Mouse (Mus musculus) adrenal gland, postnatal 4 days (tissue): ENCODE results near the gene En2. TPM values are rescaled to one million over a fixed set of nuclear protein-coding genes. Genes with fewer than 3 reads are reported as not detected.

Source experiments
- DNase-seq, 2 experiments: peaks; one replicate each; pipeline ENCODE4 v3.0.0; 2021 to 2022; ENCODE audit warnings: low spot score in 2 of 2, mixed read lengths in 2 of 2
- total RNA-seq, 2 experiments: library from RNA; stranded (reverse); gene quantifications; 2 replicates each; pipeline ENCODE4 v1.2.3; 2021

The En2 gene
- total RNA-seq, 2 experiments from 2014 or later = 0.08 to 0.28 TPM

DNA sequence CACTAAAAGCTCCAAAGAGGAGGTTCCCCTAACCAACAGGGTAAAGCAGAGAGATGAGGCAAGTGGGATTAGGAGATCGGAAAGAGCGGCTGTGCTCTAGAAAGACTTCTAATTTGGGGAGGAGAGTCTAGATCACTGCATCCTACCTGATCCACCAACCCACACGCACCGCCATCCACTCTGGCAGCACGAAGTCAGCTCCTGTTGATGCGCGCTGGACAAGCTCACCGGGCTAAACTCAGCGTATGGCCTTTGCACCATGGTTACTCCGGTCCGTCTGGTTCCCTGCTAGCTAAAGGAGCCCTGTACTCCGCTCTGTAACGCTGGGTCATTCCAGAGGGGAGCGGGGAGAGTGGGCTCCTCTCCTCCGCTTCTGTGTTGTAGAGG, 6.4 kb upstream of the En2 start:
- no peak for DNase-seq

DNA sequence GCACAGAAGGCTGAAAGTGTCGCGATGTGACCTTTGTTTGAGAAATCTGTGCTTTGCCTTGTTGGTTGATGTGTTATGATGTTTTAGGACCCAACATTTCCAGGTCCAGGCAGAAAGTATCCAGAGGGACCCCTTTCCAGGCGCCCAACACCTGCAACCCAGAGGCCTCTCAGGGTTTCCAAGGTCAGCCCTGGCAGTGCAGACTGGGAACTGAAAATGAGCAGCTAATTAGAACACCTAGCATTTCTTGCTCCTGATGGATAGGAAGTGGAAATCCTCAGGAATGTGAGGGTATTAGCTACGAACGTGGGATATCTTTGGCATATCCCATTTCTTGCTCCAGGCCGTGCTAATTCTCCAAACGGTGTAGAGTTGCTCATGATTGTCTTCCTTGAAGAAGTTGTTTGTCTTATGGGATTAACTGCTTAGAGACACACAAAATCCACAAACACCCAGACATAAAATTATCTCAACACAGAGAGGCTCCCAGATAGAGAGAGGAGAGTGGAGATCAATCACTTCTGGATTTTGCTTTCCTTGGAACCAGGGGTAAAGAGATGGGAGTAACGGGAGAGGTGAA, 5.5 kb upstream of the En2 start:
- no peak for DNase-seq

DNA sequence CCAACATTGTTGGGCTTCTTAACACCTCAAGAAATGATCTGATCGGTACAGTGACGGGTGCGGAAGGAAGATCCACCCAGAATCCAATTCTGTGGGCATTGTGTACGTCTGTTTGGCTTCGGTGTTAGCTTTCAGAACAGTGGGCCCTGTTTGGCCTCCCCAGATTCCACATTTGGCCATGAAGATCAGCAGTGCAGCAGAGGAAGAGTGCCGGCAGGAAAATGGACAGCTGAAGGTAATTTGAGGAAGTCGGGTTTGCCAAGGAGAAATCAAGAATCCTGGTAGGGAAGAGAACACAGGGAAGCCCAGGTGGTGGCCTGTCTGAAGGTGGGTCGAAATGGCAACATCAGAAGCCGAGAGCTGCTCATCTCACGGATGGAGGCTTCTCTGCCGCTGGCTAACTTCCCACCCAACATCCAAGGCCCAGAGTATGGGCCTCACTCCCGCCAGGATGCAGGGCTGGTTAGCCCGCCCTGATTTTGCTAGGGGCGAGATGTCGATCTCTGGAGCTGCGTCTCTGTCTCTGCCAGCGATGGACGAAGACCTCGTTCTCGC, 4.0 kb upstream of the En2 start:
- no peak for DNase-seq

DNA sequence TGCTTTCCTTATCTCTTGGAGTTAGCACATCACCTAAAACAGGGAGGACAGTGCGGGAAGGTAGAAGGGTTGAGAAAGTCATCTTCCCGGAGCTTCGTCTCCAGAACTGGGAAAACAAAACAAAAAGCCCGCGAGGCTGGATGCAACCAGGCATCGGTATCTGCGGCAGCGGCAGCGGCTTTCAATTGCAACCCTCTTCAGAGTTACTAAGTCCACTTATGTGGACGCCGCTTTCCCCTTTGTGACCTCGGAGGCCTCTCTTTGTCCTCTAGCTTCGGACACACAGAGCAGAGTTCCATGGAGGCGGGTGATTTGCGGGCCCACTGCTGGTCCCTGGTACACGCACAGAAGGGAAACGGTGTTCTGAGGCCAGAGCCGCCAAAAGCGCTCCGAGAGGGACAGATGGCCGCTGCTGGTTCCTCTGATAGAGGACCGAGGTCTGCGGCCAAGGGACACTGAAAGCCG, 3.5 kb upstream of the En2 start:
- DNase-seq = no peak

DNA sequence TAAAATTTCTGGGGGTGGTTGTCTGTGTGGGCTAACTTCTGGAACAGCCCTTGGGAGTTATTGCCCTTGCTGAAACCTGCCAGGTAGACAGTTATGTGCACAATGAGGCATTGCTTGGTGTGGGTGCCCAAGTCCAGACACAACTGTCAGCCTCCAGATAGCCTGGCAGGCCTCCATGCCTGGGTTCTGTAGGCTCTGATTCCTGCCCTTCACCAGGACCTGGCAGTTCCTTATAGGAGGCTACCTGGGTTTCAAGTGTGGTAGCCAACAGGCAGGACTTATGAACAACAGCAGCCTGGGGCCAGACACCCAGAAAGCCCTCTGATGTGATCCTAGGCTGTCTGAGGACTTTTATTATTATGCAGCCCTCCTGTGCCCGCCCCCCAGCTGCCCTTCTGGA, 1.6 kb upstream of the En2 start:
- DNase-seq = no peak

DNA sequence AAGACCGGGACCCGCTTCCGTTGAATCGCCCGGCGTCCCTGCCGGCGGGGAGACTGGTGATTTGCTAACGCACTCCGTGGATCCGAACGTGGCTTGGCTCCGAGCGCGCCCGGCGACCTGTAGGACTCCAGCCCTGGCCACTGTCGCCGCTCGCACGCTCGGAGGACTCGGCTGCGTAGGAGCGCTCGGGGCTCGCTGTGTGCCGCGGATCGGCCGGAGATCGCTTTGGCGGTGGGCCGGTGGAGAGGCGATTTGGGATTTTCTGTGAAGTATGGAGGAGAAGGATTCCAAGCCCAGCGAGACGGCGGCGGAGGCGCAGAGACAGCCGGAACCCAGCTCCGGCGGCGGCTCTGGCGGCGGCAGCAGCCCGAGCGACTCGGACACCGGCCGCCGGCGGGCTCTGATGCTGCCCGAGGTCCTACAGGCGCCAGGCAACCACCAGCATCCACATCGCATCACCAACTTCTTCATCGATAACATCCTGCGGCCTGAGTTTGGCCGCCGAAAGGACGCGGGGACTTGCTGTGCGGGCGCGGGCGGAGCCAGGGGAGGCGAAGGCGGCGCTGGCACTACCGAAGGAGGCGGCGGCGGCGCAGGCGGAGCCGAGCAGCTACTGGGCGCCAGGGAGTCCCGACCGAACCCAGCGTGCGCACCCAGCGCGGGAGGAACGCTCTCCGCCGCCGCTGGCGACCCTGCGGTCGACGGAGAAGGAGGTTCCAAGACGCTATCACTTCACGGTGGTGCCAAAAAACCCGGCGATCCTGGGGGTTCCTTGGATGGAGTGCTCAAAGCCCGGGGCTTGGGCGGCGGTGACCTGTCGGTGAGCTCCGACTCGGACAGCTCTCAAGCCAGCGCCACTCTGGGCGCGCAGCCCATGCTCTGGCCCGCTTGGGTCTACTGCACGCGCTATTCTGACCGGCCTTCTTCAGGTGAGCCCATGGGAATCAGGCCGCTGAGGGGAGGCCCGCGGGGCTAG, 1.1 kb downstream of the En2 start:
- DNase-seq = peak in 1 of 2 experiments; percentile 4

DNA sequence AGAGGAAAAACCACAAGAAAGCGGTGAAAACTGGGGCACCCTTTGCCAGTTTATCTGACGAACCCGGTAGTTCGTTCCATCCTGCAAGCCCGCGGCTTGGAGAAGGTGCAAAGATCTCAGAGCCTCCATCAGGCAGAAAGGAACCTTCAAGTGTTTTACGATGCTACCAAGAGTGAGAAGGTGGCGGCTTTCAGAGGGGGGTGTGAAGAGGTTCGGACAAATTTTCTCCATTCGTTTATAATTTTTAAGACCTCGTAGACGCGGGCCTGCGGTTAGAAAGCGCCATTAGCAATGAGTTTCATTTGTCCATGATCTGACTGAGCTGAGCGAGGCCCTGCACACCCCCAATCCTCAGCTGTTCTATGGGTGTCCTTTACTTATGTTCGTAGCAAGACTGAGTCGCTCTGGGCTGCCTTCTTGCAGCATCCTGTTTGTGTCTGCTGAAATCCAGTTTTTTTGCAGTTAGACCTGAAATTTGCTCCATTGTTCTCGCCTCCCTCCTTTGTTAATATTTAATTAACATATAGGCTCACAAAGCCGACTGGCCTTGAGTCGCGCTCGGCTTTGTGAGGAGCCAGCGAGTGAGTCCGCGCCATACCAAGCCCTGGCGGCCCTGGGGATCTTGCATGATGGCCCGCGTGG, 2.2 kb downstream of the En2 start:
- DNase-seq = no peak

DNA sequence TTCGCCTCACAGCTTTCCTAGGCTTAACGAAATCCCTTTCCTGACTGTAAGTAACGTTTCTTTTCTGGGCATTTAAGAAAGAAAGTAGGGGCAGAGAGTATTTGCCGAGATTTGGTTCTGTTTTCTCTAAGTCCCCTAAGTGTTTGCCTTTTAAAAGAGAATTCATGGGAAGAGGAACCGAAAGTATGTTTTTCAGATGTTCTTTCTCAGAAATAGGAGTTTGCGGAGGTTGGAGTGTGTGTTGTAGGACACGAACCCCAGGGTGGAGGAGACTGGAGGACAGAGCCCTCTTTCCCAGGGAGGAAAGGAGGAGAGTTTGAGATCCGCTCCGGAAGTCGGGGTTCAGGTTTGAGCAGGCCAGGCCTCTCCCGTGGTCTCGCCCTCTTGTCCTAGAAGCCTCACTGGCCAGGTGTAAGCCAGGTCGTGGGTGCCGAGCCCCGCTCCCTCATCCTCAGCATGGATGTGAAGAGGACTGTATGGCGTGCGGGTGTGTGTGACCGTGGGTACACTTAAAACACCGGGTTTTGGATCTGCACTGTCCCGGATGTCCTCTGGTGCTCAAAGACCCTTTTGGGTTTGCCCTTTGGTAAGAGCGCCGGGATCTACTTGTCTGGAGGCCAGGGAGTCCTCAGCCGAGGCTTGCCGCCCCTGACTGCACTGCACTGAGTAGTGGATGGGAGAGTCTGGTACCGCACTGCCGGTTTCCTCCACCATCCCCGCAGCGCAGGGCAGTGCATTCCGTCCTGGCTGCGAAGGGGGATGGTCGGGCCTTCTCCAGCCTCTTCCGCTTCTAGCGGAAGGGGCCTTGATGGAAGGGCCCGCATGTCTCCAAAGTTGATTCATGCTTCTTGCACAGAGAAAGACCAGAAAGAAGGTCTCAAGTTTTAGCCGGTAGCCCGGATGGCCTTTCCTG, 3.0 kb downstream of the En2 start:
- DNase-seq = no peak

DNA sequence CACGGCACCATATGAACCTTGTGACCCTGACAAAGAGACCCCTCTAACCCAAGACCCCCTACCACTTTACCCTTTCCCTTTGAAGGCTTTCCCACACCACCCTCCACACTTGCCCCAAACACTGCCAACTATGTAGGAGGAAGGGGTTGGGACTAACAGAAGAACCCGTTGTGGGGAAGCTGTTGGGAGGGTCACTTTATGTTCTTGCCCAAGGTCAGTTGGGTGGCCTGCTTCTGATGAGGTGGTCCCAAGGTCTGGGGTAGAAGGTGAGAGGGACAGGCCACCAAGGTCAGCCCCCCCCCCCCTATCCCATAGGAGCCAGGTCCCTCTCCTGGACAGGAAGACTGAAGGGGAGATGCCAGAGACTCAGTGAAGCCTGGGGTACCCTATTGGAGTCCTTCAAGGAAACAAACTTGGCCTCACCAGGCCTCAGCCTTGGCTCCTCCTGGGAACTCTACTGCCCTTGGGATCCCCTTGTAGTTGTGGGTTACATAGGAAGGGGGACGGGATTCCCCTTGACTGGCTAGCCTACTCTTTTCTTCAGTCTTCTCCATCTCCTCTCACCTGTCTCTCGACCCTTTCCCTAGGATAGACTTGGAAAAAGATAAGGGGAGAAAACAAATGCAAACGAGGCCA, 3.8 kb downstream of the En2 start:
- no peak for DNase-seq

DNA sequence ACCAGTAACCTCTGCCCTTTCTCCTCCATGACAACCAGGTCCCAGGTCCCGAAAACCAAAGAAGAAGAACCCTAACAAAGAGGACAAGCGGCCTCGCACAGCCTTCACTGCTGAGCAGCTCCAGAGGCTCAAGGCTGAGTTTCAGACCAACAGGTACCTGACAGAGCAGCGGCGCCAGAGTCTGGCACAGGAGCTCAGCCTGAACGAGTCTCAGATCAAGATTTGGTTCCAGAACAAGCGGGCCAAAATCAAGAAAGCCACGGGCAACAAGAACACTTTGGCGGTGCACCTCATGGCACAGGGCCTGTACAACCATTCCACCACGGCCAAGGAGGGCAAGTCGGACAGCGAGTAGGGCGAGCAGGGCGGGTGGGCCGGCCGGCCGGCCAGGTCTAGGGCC, 4.6 kb downstream of the En2 start:
- DNase-seq = no peak

DNA sequence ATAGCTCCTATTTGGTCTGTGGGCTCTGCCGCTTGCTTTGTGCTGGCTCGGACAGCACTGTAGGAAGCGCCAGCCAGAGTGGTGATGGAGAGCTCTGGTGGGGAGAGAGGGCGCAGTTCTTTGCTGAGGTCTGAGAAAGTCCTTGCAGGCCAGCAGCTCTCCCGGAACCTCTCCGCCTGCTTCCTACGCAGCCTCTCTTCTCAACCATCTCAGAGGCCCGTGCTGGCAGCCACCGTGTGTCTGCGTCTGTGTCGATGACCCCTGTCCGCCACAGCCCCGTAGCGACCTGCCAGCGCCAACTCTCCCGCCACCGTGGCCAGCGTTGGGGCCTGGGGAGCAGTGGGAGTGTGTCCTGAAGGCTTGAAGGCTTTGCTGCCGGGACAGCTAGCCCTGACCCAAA, 5.4 kb downstream of the En2 start:
- DNase-seq = no peak

DNA sequence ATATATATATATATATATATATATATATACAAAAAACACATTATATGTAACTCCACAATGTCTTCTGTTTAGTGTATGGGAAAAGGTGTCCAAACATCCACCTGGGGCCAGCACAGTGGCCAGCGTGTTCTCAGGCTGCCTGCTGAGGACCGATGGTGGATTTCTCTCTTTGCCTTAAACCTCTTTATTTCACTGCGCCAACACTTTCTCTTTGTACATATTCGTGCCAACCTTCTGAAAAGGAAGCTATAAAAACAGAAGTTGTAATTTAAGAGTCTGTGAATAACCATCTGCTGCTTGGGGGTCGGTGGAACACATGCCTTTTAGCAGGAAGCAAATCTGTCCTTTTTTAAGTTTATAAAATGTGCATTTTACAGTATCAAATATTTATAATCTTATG, 6.2 kb downstream of the En2 start:
- DNase-seq = no peak

DNA sequence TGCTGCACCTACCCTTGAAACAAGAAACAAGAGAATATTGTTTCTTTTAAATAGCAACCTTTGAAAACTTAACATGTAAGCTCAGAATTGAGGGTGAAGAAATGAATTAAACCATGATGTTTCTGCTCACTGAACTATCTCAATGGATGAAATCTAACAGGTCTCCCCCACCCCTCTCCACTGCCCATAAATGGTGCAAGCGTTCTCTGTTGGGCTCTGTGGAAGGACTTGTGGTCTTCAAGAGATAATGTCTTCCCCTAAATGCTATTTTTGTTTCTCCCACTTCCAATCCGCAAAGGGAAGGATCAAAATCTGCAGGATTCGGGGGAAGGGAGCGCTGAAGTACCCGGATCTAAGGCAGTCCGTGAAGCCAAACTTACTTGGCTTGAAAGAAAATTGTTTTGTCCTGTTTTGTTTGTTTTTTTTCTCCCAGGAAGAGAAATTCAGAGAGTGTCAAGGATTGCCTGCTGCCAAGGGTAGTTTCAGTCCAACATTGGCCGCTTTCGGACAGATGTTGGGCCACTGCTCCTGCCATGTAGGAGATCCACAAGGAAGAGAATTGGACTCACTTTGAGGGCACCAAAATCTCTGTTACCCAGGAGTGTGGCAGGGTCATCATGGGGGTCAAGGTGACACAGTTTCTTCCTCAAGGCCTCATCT, 6.9 kb downstream of the En2 start:
- no peak for DNase-seq

DNA sequence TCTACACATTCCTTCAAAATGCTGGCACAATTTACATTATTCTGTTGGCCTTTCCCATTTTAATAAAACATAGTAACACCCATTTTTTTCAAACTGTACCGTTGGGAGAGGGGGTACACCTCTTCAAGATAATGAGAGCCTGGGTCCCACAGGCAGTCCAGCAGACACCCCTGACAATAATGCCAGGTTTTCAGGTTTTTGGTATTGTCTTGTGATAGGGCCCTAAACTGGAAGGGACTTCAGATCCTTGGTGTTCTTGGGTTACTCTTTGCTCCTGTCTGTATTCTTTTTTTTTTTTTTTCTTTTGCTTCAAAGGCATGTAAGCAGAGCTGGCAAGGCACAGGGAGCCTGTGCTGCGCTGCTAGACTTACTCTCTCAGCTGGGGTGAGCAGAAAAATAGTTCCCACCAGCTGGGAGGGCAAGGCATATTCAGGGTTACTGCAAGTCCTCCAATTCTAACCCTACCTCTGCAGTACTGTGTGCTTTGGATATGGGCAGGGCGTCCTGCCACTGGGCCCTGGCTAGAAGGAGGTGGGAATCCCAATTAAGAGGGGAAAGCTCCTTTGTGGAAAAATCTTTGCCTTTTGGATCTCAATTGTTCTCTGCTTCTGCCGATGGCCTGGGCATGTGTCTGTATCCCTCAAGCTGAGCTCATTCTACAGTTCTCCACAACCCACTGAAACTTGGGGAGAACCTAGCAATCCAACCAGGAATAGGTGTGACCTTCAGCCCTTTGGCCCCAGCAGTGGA, 7.6 kb downstream of the En2 start:
- DNase-seq = no peak

DNA sequence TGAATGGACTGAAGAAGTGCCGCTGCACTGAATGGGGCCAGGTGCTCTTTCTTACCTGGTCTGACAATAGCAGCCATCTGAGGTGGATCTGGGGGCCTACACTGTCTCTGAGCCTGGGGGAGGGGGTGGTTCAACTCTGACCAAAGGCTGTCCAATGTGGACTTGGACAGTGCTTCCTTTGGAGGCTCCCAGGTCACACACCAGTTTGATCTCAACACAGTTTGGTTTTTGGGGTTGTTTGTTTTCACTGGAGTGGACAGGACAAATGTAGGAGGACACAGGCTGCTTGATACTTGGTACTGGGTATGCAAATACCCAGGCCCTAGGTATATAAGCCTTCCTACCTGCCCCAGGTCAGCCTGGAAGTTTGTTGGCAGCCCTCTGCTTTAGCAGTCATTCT, 8.2 kb downstream of the En2 start:
- DNase-seq = no peak

DNA sequence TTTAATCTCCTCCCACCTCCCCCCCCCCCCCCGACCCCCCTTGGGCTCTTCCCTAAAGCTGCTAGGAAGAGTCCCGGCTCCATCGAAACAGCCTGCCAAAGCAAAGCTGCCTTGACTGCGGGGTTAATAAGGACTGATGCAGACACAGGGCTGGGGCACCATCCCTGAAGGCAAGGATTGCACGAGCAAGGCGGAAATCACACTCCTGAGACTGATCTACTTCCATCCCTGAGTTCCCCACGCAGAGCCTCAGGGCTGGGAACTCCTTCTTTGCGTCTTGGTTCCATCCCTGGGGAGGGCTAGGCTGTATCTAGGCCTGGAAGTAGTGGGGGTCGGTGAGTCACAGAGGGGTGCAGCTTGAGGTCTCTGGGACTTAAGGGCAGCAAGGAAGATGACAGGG, 8.6 kb downstream of the En2 start:
- no peak for DNase-seq

DNA sequence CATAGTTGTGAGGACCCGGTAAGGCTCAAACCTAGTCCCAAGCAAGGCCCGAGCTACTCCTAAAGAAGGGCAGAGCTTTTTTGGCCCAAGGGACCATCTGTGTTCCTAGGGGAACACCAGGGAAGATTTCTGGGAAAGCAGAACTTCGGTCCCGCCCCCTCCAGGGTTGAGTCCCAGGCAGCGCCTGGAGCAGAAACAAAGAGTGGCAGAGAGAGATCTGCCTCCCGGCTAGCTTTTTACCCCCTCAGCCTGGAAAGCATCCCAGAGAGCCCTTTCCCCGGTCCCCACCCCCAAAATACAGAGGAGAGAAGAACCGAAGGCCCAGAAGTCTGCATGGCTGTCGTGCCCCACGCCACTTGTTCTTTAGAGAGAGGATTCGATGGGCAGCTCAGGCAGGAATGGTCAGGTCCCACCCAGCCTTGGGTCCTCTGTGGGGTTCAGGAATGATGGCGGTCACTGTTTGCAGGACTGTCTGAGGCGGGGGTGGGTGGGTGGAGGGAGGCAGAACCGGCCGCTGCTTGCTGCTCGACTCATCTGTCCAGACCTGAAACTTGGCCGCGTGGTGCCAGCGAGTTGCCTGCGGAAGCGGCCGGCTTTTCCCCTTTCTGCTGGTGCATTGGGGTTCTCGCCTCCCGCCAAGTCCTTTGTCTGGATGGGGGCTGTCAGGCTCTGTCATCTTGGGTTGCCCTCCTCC, 9.5 kb downstream of the En2 start:
- DNase-seq = no peak

DNA sequence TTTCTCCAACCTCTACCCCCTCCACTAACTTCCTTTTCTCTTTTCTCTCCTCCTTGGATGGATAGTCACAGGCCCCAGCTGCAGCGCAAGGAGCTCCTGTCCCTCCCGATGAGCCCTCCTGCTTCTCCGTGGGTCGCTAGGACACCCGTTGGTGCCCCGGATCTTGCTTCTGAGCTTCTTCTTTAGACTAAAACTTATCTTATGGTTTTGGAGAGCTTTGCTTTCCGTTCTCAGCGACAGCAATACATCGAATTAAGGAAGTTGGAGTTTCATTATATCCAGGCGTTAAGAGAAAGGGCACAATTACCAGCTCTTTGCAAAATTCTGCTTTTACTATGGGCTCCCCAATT, 10.1 kb downstream of the En2 start:
- no peak for DNase-seq

DNA sequence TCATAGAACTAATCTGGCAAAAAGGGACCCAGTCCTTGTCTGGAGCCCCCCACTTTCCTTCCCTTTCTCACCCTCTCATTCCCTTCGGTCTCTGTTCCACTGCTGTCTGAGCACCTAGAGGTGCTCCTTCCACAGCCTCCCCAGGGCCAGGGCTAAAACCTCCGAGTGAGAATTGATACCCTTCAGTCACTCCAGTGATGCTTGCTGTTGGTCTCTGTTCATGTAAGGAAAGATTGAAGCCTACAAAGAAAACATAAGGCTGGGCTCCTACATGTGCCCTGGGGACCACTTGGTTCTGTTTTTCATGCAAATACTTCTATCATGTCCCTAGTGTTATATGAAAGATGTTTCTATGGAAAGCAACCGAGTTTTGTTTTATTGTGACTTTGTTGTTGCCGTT, 10.5 kb downstream of the En2 start:
- DNase-seq = no peak
